Mouse (Mus musculus) heart, adult 2 months (tissue): ENCODE measurements around the gene Sephs1. TPM values are rescaled to one million over a fixed set of nuclear protein-coding genes. Genes with fewer than 3 reads are reported as not detected.

Experiments
- DNase-seq, 2 experiments: peaks; one replicate each; pipeline ENCODE4 v3.0.0; 2021
- H3K27ac ChIP-seq: fragments of 200-600 bp; 2 replicates; pipeline ENCODE4 v1.8.1; 2022
- H3K27me3 ChIP-seq: fragments of 200-500 bp; 2 replicates; pipeline ENCODE4 v1.6.1; 2012; ENCODE audit warnings: mild to moderate bottlenecking, low read length, inconsistent platforms, mixed read lengths; ENCODE audit not compliant: control insufficient read depth, insufficient read depth
- H3K36me3 ChIP-seq: fragments of 200-500 bp; 2 replicates; pipeline ENCODE4 v1.6.1; 2012; ENCODE audit warnings: low read length, inconsistent platforms; ENCODE audit not compliant: control insufficient read depth, insufficient read depth
- H3K4me1 ChIP-seq: fragments of 200-500 bp; 2 replicates; pipeline ENCODE4 v1.6.1; 2011; ENCODE audit warnings: low read length; ENCODE audit not compliant: control insufficient read depth, insufficient read depth
- H3K4me3 ChIP-seq: fragments of 200-600 bp; 2 replicates; pipeline ENCODE4 v1.8.1; 2022
- H3K79me2 ChIP-seq: fragments of 200-500 bp; replicated peaks from 2 replicates; pipeline ENCODE4 v1.6.1; 2012; ENCODE audit warnings: mild to moderate bottlenecking, inconsistent platforms, low read length, moderate library complexity, mixed read lengths; ENCODE audit not compliant: control insufficient read depth, insufficient read depth
- H3K9ac ChIP-seq: fragments of 200-500 bp; 2 replicates; pipeline ENCODE4 v1.6.1; 2012; ENCODE audit warnings: low read depth, mild to moderate bottlenecking, control low read depth, inconsistent platforms, low read length, mixed read lengths
- CTCF ChIP-seq: fragments of 200-600 bp; IDR thresholded peaks from 2 replicates; pipeline ENCODE4 v1.8.1; 2022; ENCODE audit warnings: antibody characterized with exemption, mild to moderate bottlenecking, moderate library complexity
- EP300 ChIP-seq: fragments of 200-500 bp; IDR thresholded peaks from 2 replicates; pipeline ENCODE4 v1.6.1; 2011; ENCODE audit warnings: low read depth, low read length, control low read depth; ENCODE audit not compliant: insufficient read depth
- POLR2A ChIP-seq: fragments of 200-500 bp; IDR thresholded peaks from 2 replicates; pipeline ENCODE4 v1.6.1; 2011; ENCODE audit warnings: mild to moderate bottlenecking, low read depth, low read length, control low read depth; ENCODE audit not compliant: insufficient read depth
- WGBS: fragments of 180-500 bp; shearing (Covaris S2); methylation state at CpG from one replicate; pipeline ENCODE4 v1.1.7; 2018; 5-methylcytosine and 5-hydroxymethylcytosine counted together
- intact Hi-C: fragments of 180-260 bp; cut with DNase I; formaldehyde crosslinking; loops from one replicate; pipeline ENCODE4 v1.15.1; 2025
- polyA plus RNA-seq: library from polyadenylated mRNA; depleted of rRNA; stranded (reverse); fragments of >200 nt; gene quantifications from 2 replicates; pipeline ENCODE4 v1.2.3, GENCODE M21; 2012
- total RNA-seq, 2 experiments: library from RNA; stranded (reverse); gene quantifications; 2 replicates each; pipeline ENCODE4 v1.2.3; 2021

Sephs1 gene
- total and polyA plus RNA-seq, 3 experiments, result 8.6 to 12.8 (median 12.2) TPM

DNA sequence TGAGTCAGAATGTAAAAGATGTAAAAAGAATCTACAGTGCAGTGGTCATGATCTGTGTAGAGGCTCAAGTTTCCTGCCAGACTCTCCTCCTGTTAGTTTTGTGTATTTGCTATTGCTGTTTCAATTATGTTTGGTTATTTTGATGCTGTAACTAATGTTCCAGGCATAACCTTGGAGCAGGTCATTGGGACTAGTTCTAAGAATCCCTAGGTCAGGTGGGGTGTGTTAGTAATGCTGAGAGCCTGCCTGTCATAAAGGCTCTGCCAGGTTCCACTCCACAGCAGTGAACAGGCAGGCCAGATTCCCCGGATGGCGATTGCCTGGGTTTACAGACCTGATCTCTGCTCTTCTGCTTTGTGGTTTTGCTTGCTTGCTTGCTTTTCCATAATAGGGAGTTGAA, 14.2 kb downstream of the Sephs1 start:
- intact Hi-C loops, result no loop called here
- Histone ChIP-seq H3K27ac (no peak overlapping the region), H3K4me1 (no peaks in the 10 kb centered on the region), H3K79me2 (no peaks in the 10 kb centered on the region; the same call in 1 of the 2 replicates), H3K27me3 (no peaks in the 10 kb centered on the region), H3K36me3 (peaks cover 4% of the 10 kb centered on the region; the same call in 1 of the 2 replicates), H3K4me3 (no peak overlapping the region), H3K9ac (no peak overlapping the region)
- TF ChIP-seq CTCF (no peak), POLR2A (no peak), EP300 (no peak)
- 72% methylated on average over 2 of the region's 2 CpGs for WGBS
- DNase-seq, result no peak

- H3K27ac ChIP-seq, result no peak overlapping the region
- intact Hi-C loops, result no loop called here
- no peaks in the 10 kb centered on the region for H3K27me3 ChIP-seq
- no peak overlapping the region for H3K4me3 ChIP-seq
- no peaks in the 10 kb centered on the region for H3K4me1 ChIP-seq
- TF ChIP-seq POLR2A, result no peak
- peak; percentile 16; the same call in 1 of the 2 replicates for TF ChIP-seq CTCF
- H3K79me2 ChIP-seq, result no peaks in the 10 kb centered on the region; the same call in 1 of the 2 replicates
- DNase-seq, result no peak
- peaks cover 4% of the 10 kb centered on the region; the same call in 1 of the 2 replicates for H3K36me3 ChIP-seq
- H3K9ac ChIP-seq, result no peak overlapping the region
- 95% methylated on average over 4 of the region's 4 CpGs for WGBS
Observed at GRCm38 (mm10) chr2:4896970-4897369, 15.6 kb downstream of the Sephs1 start.

GRCm38 (mm10) chr2:4900624-4901023, 19.3 kb downstream of the Sephs1 start:
- Histone ChIP-seq H3K9ac (no peak overlapping the region), H3K4me3 (no peak overlapping the region), H3K4me1 (no peaks in the 10 kb centered on the region), H3K36me3 (no peaks in the 10 kb centered on the region; the same call in 1 of the 2 replicates), H3K27me3 (no peaks in the 10 kb centered on the region), H3K27ac (no peak overlapping the region), H3K79me2 (no peaks in the 10 kb centered on the region; the same call in none of the 2 replicates)
- no peak for TF ChIP-seq POLR2A
- 90% methylated on average over 6 of the region's 6 CpGs for WGBS
- intact Hi-C loops, result no loop called here
- DNase-seq, result no peak

DNA sequence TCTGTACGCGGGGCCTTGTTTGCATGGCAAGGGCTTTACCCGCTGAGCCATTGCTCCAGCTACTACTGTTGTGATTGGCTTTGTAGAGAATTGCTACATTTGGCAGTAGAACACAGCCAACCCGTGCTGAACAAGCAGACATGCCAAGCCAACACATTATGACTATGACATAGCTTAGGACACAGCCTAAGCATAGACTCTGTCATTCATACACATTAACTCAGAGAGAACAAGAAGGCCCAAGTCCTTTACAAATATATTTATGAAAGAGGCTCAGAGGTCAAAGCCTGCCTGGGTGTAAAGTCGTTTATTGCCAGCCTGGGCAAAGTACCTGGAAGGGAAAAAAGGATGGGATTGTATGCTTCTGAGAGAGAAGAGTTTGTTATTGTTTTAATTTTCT, 21.0 kb downstream of the Sephs1 start:
- no peaks in the 10 kb centered on the region; the same call in none of the 2 replicates for H3K36me3 ChIP-seq
- H3K27me3 ChIP-seq, result no peaks in the 10 kb centered on the region
- H3K4me3 ChIP-seq, result no peak overlapping the region
- intact Hi-C loops, result no loop called here
- no peak overlapping the region for H3K9ac ChIP-seq
- no peaks in the 10 kb centered on the region for H3K4me1 ChIP-seq
- H3K79me2 ChIP-seq, result no peaks in the 10 kb centered on the region; the same call in 1 of the 2 replicates
- 84% methylated on average over 5 of the region's 5 CpGs for WGBS
- TF ChIP-seq CTCF (no peak), POLR2A (no peak), EP300 (no peak)
- no peak overlapping the region for H3K27ac ChIP-seq
- DNase-seq, result no peak

DNA sequence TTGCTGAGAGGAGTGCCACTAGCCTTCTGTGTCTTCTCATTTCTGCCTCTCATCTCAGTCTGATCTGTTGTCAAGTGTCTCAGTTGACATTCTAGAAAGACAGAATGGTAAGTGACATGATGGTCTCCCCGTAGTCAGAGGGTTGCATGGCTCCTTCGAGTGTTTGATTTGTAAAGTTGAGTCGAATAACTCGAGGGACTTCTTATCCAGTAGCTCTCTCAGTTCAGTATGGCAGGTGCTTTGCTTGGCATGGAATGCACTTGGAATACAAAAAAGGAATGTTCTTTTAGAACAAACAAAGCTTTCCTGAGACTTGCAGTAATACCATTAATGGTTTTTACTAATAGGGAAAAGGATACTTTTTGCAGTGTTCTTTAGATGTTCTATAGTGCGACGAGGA, 25.8 kb downstream of the Sephs1 start:
- DNase-seq, result no peak
- intact Hi-C loops, result no loop called here
- no peak overlapping the region for H3K9ac ChIP-seq
- WGBS, result 85% methylated on average over 6 of the region's 6 CpGs
- no peaks in the 10 kb centered on the region for H3K4me1 ChIP-seq
- TF ChIP-seq EP300, result no peak
- no peak for TF ChIP-seq CTCF
- TF ChIP-seq POLR2A, result no peak
- H3K27me3 ChIP-seq, result no peaks in the 10 kb centered on the region
- H3K4me3 ChIP-seq, result no peak overlapping the region
- no peaks in the 10 kb centered on the region; the same call in 1 of the 2 replicates for H3K36me3 ChIP-seq
- H3K27ac ChIP-seq, result no peak overlapping the region
- H3K79me2 ChIP-seq, result no peaks in the 10 kb centered on the region; the same call in 1 of the 2 replicates

- WGBS, result 71% methylated on average over 7 of the region's 7 CpGs
- Histone ChIP-seq H3K27ac (no peak overlapping the region), H3K36me3 (no peaks in the 10 kb centered on the region; the same call in 1 of the 2 replicates), H3K4me3 (no peak overlapping the region), H3K79me2 (no peaks in the 10 kb centered on the region), H3K4me1 (no peaks in the 10 kb centered on the region), H3K9ac (no peak overlapping the region), H3K27me3 (no peaks in the 10 kb centered on the region)
- no peak for DNase-seq
- intact Hi-C loops, result no loop called here
- TF ChIP-seq POLR2A, result no peak
- TF ChIP-seq CTCF, result no peak
- no peak for TF ChIP-seq EP300
Observed at GRCm38 (mm10) chr2:4907916-4908315, 26.6 kb downstream of the Sephs1 start.
